Comparison of ENCODE assay signal across 8 mouse cellular contexts in genomic region chr4:126130502-126130901, GRCm38 (mm10). TPM values are rescaled to one million over a fixed set of nuclear protein-coding genes. Genes with fewer than 3 reads are reported as not detected.
DNase-seq lines count a peak whose midpoint lies in the region; ATAC-seq and TF ChIP-seq lines count a peak whose summit lies in the region.

No protein-coding gene starts in this region.

- no peak for TF ChIP-seq CTCF in embryonic fibroblast, embryonic 13.5 days (IDR thresholded peaks at IDR 0.05; ENCODE audit: borderline replicate concordance, insufficient read depth, low read length)

- H3K9ac ChIP-seq in heart, embryonic 14.5 days (ENCODE audit: low read length): no peak overlapping the region

- no peaks in the 10 kb centered on the region for H3K9me3 ChIP-seq in heart, embryonic 14.5 days (ENCODE audit: control insufficient read depth, low read length)

- H3K27me3 ChIP-seq in heart, embryonic 14.5 days (ENCODE audit: control insufficient read depth, insufficient read depth, low read length): no peaks in the 10 kb centered on the region

- peak overlapping the region; percentile 23 to 69 for H3K27ac ChIP-seq in heart, embryonic 14.5 days (replicated peaks in 1 of 2; ENCODE audit: control insufficient read depth in 1 of 2, insufficient read depth in 1 of 2, low read depth in 2 of 2, low read length in 2 of 2)
- H3K27ac ChIP-seq in embryonic fibroblast, embryonic 13.5 days (ENCODE audit: insufficient read depth, low read length): peak overlapping the region; percentile 90

- WGBS in heart, embryonic 14.5 days: 67% methylated on average over 11 of the region's 11 CpGs

- H3K36me3 ChIP-seq in heart, embryonic 14.5 days (ENCODE audit: control insufficient read depth, insufficient read depth, low read length): peaks cover 74% of the 10 kb centered on the region

- no peak overlapping the region for H3K4me3 ChIP-seq in heart, embryonic 14.5 days (ENCODE audit: control insufficient read depth in 1 of 2, insufficient read depth in 1 of 2, low read depth in 1 of 2, low read length in 2 of 2)
- H3K4me3 ChIP-seq in embryonic fibroblast, embryonic 13.5 days (ENCODE audit: insufficient read depth, low read length): no peak overlapping the region

- peaks cover 17 to 23% of the 10 kb centered on the region in 2 experiments; a peak in 3 of 4 replicates for H3K4me1 ChIP-seq in heart, embryonic 14.5 days (ENCODE audit: control insufficient read depth in 2 of 2, insufficient read depth in 2 of 2, low read length in 2 of 2)
- peaks cover 31% of the 10 kb centered on the region for H3K4me1 ChIP-seq in embryonic fibroblast, embryonic 13.5 days (ENCODE audit: control insufficient read depth, insufficient read depth, low read length)

- no peak for ATAC-seq in heart, embryonic 14.5 days (ENCODE audit: insufficient number of reproducible peaks, insufficient read depth, low FRiP score, low read depth)
- no peak for ATAC-seq in granulocyte monocyte progenitor cell, adult 5-6 weeks (replicated peaks; ENCODE audit: poor library complexity, severe bottlenecking)

- no peak for DNase-seq in heart, adult 18-20 months
- peak; percentile 43 to 63 for DNase-seq in kidney, postnatal 36 days
- DNase-seq in neural tube, embryonic 10.5 days (ENCODE audit: extremely low spot score, low spot score): peak; percentile 26
- DNase-seq in urinary bladder, postnatal 10 days (ENCODE audit: low spot score): no peak
- no peak for DNase-seq in layer of hippocampus, adult 18-20 months (ENCODE audit: low spot score in 2 of 2)

- TF ChIP-seq POLR2A in embryonic fibroblast, embryonic 13.5 days (IDR thresholded peaks at IDR 0.05; ENCODE audit: low read depth, low read length): no peak

- H3K4me2 ChIP-seq in heart, embryonic 14.5 days (ENCODE audit: low read length): 0 out of 2 replicates have a peak overlapping the region, but pooled peaks have one; percentile 6

RNA-seq across cellular contexts. Expression of gene Eva1b, which starts 17.0 kb away (rescaled TPM):
- 31.8 and 33.9 TPM in 2 replicates for polyA plus RNA-seq in heart, embryonic 14.5 days (2014; fragmentation: Nextera tagmentation; extraction: Ambion mirVana)
- total RNA-seq in heart, adult 18-20 months (2021): 1 to 10 TPM; 8.8 to 9.5 TPM
- 41.0 and 53.7 TPM in 2 replicates for polyA plus RNA-seq in embryonic fibroblast, embryonic 13.5 days (2011; ENCODE audit: insufficient read length, low read depth, missing spikeins)
- total RNA-seq in granulocyte monocyte progenitor cell, adult 5-6 weeks (2014; fragmentation: Nextera tagmentation): 0.73 and 1.1 TPM in 2 replicates
- total RNA-seq in granulocyte monocyte progenitor cell, adult 5-6 weeks (2017): 1.0 and 2.4 TPM in 2 replicates
- 1 to 10 TPM; 1.8 to 1.9 TPM for total RNA-seq in layer of hippocampus, adult 18-20 months (2021)

RNA-seq across cellular contexts. Expression of gene Stk40, which starts 26.7 kb away (rescaled TPM):
- 13.1 and 17.8 TPM in 2 replicates for polyA plus RNA-seq in heart, embryonic 14.5 days (2014; fragmentation: Nextera tagmentation; extraction: Ambion mirVana)
- 10 to 100 TPM; 41.4 to 52.6 TPM for total RNA-seq in heart, adult 18-20 months (2021)
- 26.4 and 34.1 TPM in 2 replicates for polyA plus RNA-seq in embryonic fibroblast, embryonic 13.5 days (2011; ENCODE audit: insufficient read length, low read depth, missing spikeins)
- 5.9 and 6.3 TPM in 2 replicates for total RNA-seq in granulocyte monocyte progenitor cell, adult 5-6 weeks (2014; fragmentation: Nextera tagmentation)
- 2.9 and 3.6 TPM in 2 replicates for total RNA-seq in granulocyte monocyte progenitor cell, adult 5-6 weeks (2017)
- 10 to 100 TPM; 30.2 to 32.9 TPM for total RNA-seq in layer of hippocampus, adult 18-20 months (2021)

RNA-seq across cellular contexts. Expression of gene Sh3d21, which starts 32.8 kb away (rescaled TPM):
- 2.5 and 2.7 TPM in 2 replicates for polyA plus RNA-seq in heart, embryonic 14.5 days (2014; fragmentation: Nextera tagmentation; extraction: Ambion mirVana)
- 1 to 10 TPM; 1.3 to 2.4 TPM for total RNA-seq in heart, adult 18-20 months (2021)
- 2.5 and 3.8 TPM in 2 replicates for polyA plus RNA-seq in embryonic fibroblast, embryonic 13.5 days (2011; ENCODE audit: insufficient read length, low read depth, missing spikeins)
- total RNA-seq in granulocyte monocyte progenitor cell, adult 5-6 weeks (2014; fragmentation: Nextera tagmentation): 0.15 and 1.5 TPM in 2 replicates
- total RNA-seq in granulocyte monocyte progenitor cell, adult 5-6 weeks (2017): 0.36 and 0.39 TPM in 2 replicates
- total RNA-seq in layer of hippocampus, adult 18-20 months (2021): under 1 TPM; 0.57 to 0.58 TPM

RNA-seq across cellular contexts. Expression of gene Lsm10, which starts 34.1 kb away (rescaled TPM):
- polyA plus RNA-seq in heart, embryonic 14.5 days (2014; fragmentation: Nextera tagmentation; extraction: Ambion mirVana): 45.4 and 49.1 TPM in 2 replicates
- total RNA-seq in heart, adult 18-20 months (2021): 10 to 100 TPM; 13.3 to 15.3 TPM
- polyA plus RNA-seq in embryonic fibroblast, embryonic 13.5 days (2011; ENCODE audit: insufficient read length, low read depth, missing spikeins): 34.3 and 38.7 TPM in 2 replicates
- 14.2 and 23.0 TPM in 2 replicates for total RNA-seq in granulocyte monocyte progenitor cell, adult 5-6 weeks (2014; fragmentation: Nextera tagmentation)
- 10.9 and 12.5 TPM in 2 replicates for total RNA-seq in granulocyte monocyte progenitor cell, adult 5-6 weeks (2017)
- total RNA-seq in layer of hippocampus, adult 18-20 months (2021): 10 to 100 TPM; 12.7 to 15.6 TPM

Comparison
In these comparisons a context has a peak if more than half of its experiments do, and no peak if none do; other contexts are left out.
1. DNase-seq: peak in kidney, postnatal 36 days (2 of 2) and neural tube, embryonic 10.5 days (single experiment); none in heart, adult 18-20 months (0 of 2), urinary bladder, postnatal 10 days (single experiment) and layer of hippocampus, adult 18-20 months (0 of 2).
2. RNA of gene Stk40, which starts 26.7 kb away (total RNA-seq): 41.4 to 52.6 TPM in heart, adult 18-20 months and 30.2 to 32.9 TPM in layer of hippocampus, adult 18-20 months; 2.9 to 6.3 TPM in granulocyte monocyte progenitor cell, adult 5-6 weeks; every median in the first group is over 4 times any median in the second.